Mouse (Mus musculus) liver, embryonic 14.5 days (tissue): Measurements from ENCODE around the gene Blnk.

Experiments
- CTCF ChIP-seq: IDR thresholded peaks from 2 replicates; pipeline ENCODE4 v1.5.1; 2016; ENCODE audit warnings: antibody characterized with exemption, low read depth, control low read depth
- EP300 ChIP-seq: IDR thresholded peaks from 2 replicates; pipeline ENCODE4 v1.6.1; 2016; ENCODE audit warnings: antibody characterized with exemption, low read depth

GRCm38 (mm10) chr19:40989961-40990600 is 4.3 kb downstream of the Blnk start:
- TF ChIP-seq CTCF (no peak), EP300 (no peak)
